Mouse (Mus musculus) myocyte (in vitro differentiated cells): ENCODE measurements around the gene Cacna2d4.

Experiments
- CEBPB ChIP-seq: IDR thresholded peaks from 2 replicates; pipeline ENCODE4 v1.6.1; 2011; ENCODE audit warnings: mild to moderate bottlenecking, moderate library complexity; ENCODE audit not compliant: poor library complexity, insufficient read depth, severe bottlenecking
- E2F4 ChIP-seq: IDR thresholded peaks from one replicate; pipeline ENCODE4 v1.6.1; 2011; ENCODE audit warnings: mild to moderate bottlenecking, control low read depth, moderate library complexity; ENCODE audit not compliant: insufficient read depth
- MAX ChIP-seq: IDR thresholded peaks from one replicate; pipeline ENCODE4 v1.6.1; 2011; ENCODE audit warnings: low read depth, mild to moderate bottlenecking, control low read depth
- POLR2A ChIP-seq: IDR thresholded peaks from one replicate; pipeline ENCODE4 v1.6.1; 2011; ENCODE audit warnings: low read depth, mild to moderate bottlenecking, control low read depth, moderate library complexity; ENCODE audit not compliant: insufficient read length
- POLR2AphosphoS2 ChIP-seq: IDR thresholded peaks from one replicate; pipeline ENCODE4 v1.6.1; 2011; ENCODE audit warnings: low read depth, control low read depth; ENCODE audit not compliant: insufficient read length
- REST ChIP-seq: IDR thresholded peaks from one replicate; pipeline ENCODE4 v1.6.1; 2011; ENCODE audit warnings: mild to moderate bottlenecking, control low read depth, moderate library complexity; ENCODE audit not compliant: insufficient read depth, insufficient read length
- TCF12 ChIP-seq: IDR thresholded peaks from one replicate; pipeline ENCODE4 v1.6.1; 2011; ENCODE audit warnings: mild to moderate bottlenecking, control low read depth; ENCODE audit not compliant: poor library complexity, insufficient read depth, severe bottlenecking
- USF1 ChIP-seq: IDR thresholded peaks from one replicate; pipeline ENCODE4 v1.6.1; 2011; ENCODE audit warnings: low read depth, mild to moderate bottlenecking, control low read depth, moderate library complexity

GRCm38 (mm10) chr6:119389089-119389488 lies 152.8 kb downstream of the Cacna2d4 start:
- no peak for TF ChIP-seq POLR2AphosphoS2
- no peak for TF ChIP-seq TCF12
- TF ChIP-seq USF1, result no peak
- no peak for TF ChIP-seq E2F4
- TF ChIP-seq POLR2A, result no peak
- no peak for TF ChIP-seq MAX
- no peak for TF ChIP-seq CEBPB
- no peak for TF ChIP-seq REST
